9 mouse cellular contexts compared by ENCODE assay signal in genomic region chr4:138339963-138340362, GRCm38 (mm10). TPM values are rescaled to one million over a fixed set of nuclear protein-coding genes. Genes with fewer than 3 reads are reported as not detected.
DNase-seq lines count a peak whose midpoint lies in the region; ATAC-seq and TF ChIP-seq lines count a peak whose summit lies in the region.
"Had no signal": no experiment of that assay in that cellular context is flagged by ENCODE, and none has a peak within 500 bp of the region (broad histone marks: within the 10 kb centered on the region; RNA-seq: fewer than 3 reads in every experiment).

No protein-coding gene starts in this region.

- H3K4me3 ChIP-seq in intestine, postnatal 0 days (ENCODE audit: low read depth, low read length): no peak overlapping the region
- no peak overlapping the region for H3K4me3 ChIP-seq in intestine, embryonic 15.5 days (replicated peaks)
- H3K4me3 ChIP-seq in ES-E14 (ENCODE audit: insufficient read depth in 1 of 2, low read depth in 1 of 2, low read length in 2 of 2, poor library complexity in 1 of 2, severe bottlenecking in 1 of 2): no peak overlapping the region
- H3K4me3 ChIP-seq in liver, embryonic 14.5 days (ENCODE audit: insufficient read depth in 1 of 2, low read depth in 2 of 2, low read length in 2 of 2): no peak overlapping the region

- WGBS in intestine, postnatal 0 days: 35% methylated on average over 4 of the region's 4 CpGs
- WGBS in intestine, embryonic 15.5 days: 37% methylated on average over 4 of the region's 4 CpGs
- 26% methylated on average over 4 of the region's 4 CpGs for WGBS in liver, embryonic 14.5 days (ENCODE audit: insufficient replicate concordance)

- in situ Hi-C loops in ES-E14 (cut with MboI; ENCODE audit: low sequenced_read_pairs in 2 of 2, unreplicated experiment in 2 of 2): no loop called here

- no peak overlapping the region for H3K4me2 ChIP-seq in intestine, postnatal 0 days (replicated peaks; ENCODE audit: low read depth)
- no peak overlapping the region for H3K4me2 ChIP-seq in intestine, embryonic 15.5 days (replicated peaks)
- H3K4me2 ChIP-seq in liver, embryonic 14.5 days (ENCODE audit: low read depth): no peak overlapping the region

- H3K27me3 ChIP-seq in intestine, postnatal 0 days (replicated peaks; ENCODE audit: control insufficient read depth, insufficient read depth, low read length): no peaks in the 10 kb centered on the region
- H3K27me3 ChIP-seq in intestine, embryonic 15.5 days (replicated peaks): no peaks in the 10 kb centered on the region
- no peaks in the 10 kb centered on the region for H3K27me3 ChIP-seq in liver, embryonic 14.5 days (ENCODE audit: control insufficient read depth, insufficient read depth, low read length)

- TF ChIP-seq CTCF in intestine, postnatal 0 days (IDR thresholded peaks at IDR 0.05; ENCODE audit: low read depth): peak; percentile 76
- TF ChIP-seq CTCF in liver, embryonic 14.5 days (IDR thresholded peaks at IDR 0.05; ENCODE audit: low read depth): peak; percentile 64

- no peak overlapping the region for H3K27ac ChIP-seq in intestine, postnatal 0 days (ENCODE audit: low read depth, low read length)
- no peak overlapping the region for H3K27ac ChIP-seq in intestine, embryonic 15.5 days
- H3K27ac ChIP-seq in ES-E14 (ENCODE audit: insufficient read depth, low read depth, low read length, poor library complexity, severe bottlenecking): no peak overlapping the region
- no peak overlapping the region for H3K27ac ChIP-seq in liver, embryonic 14.5 days

- no peaks in the 10 kb centered on the region for H3K9me3 ChIP-seq in intestine, postnatal 0 days (ENCODE audit: control insufficient read depth)
- H3K9me3 ChIP-seq in intestine, embryonic 15.5 days: no peaks in the 10 kb centered on the region
- no peaks in the 10 kb centered on the region for H3K9me3 ChIP-seq in ES-E14 (ENCODE audit: control insufficient read depth, insufficient read depth, low read depth, low read length)
- H3K9me3 ChIP-seq in liver, embryonic 14.5 days (ENCODE audit: control insufficient read depth, low read length): no peaks in the 10 kb centered on the region

- no peak overlapping the region for H3K9ac ChIP-seq in intestine, postnatal 0 days (ENCODE audit: low read depth, low read length)
- H3K9ac ChIP-seq in intestine, embryonic 15.5 days: no peak overlapping the region
- H3K9ac ChIP-seq in ES-E14 (ENCODE audit: insufficient read depth, low read depth, low read length, poor library complexity, severe bottlenecking): no peak overlapping the region
- no peak overlapping the region for H3K9ac ChIP-seq in liver, embryonic 14.5 days (replicated peaks)

- H3K4me1 ChIP-seq in intestine, postnatal 0 days (replicated peaks; ENCODE audit: control insufficient read depth, insufficient read depth, low read length): no peaks in the 10 kb centered on the region; the same call in 1 of the 2 replicates
- peaks cover 6% of the 10 kb centered on the region; the same call in 1 of the 2 replicates for H3K4me1 ChIP-seq in intestine, embryonic 15.5 days (replicated peaks)
- no peaks in the 10 kb centered on the region for H3K4me1 ChIP-seq in ES-E14 (ENCODE audit: control insufficient read depth in 2 of 2, insufficient read depth in 2 of 2, low read length in 2 of 2, poor library complexity in 1 of 2)
- peaks cover 0 to 5% of the 10 kb centered on the region in 2 experiments; a peak in 2 of 4 replicates for H3K4me1 ChIP-seq in liver, embryonic 14.5 days (replicated peaks; ENCODE audit: control insufficient read depth in 2 of 2, insufficient read depth in 2 of 2, low read length in 1 of 2)

- H3K36me3 ChIP-seq in intestine, postnatal 0 days (ENCODE audit: control insufficient read depth, insufficient read depth): no peaks in the 10 kb centered on the region
- no peaks in the 10 kb centered on the region for H3K36me3 ChIP-seq in intestine, embryonic 15.5 days
- no peaks in the 10 kb centered on the region for H3K36me3 ChIP-seq in ES-E14 (ENCODE audit: control insufficient read depth, insufficient read depth, low read length, poor library complexity, severe bottlenecking)
- H3K36me3 ChIP-seq in liver, embryonic 14.5 days (replicated peaks; ENCODE audit: control insufficient read depth, insufficient read depth, low read depth): no peaks in the 10 kb centered on the region

- ATAC-seq in intestine, postnatal 0 days: no peak
- no peak for ATAC-seq in intestine, embryonic 15.5 days
- no peak for ATAC-seq in liver, embryonic 14.5 days (ENCODE audit: insufficient read depth)

- DNase-seq in 416B (ENCODE audit: low read depth): peak; percentile 43
- peak; percentile 55 for DNase-seq in ES-E14 (ENCODE audit: low read depth, low spot score)
- peak; percentile 65 to 70 for DNase-seq in cerebellum, postnatal 36 days
- no peak for DNase-seq in liver, embryonic 14.5 days (ENCODE audit: low read depth in 3 of 3, low spot score in 3 of 3)
- peak; percentile 38 for DNase-seq in thymus, postnatal 25 days
- no peak for DNase-seq in urinary bladder, postnatal 25 days (ENCODE audit: low spot score)

- TF ChIP-seq EP300 in liver, embryonic 14.5 days (IDR thresholded peaks at IDR 0.05; ENCODE audit: low read depth): no peak

TF ChIP-seq in ES-E14, 5 proteins besides CTCF, POLR2A, EP300 and RAD21:
- TF ChIP-seq MAFK (IDR thresholded peaks at IDR 0.05; ENCODE audit: insufficient read depth, low read depth, low read length): no peak
- no peak for TF ChIP-seq ZNF384 (IDR thresholded peaks at IDR 0.05; ENCODE audit: low read depth, low read length)
- TF ChIP-seq HCFC1 (IDR thresholded peaks at IDR 0.05; ENCODE audit: borderline replicate concordance, insufficient read depth, low read length): no peak
- no peak for TF ChIP-seq CHD2 (IDR thresholded peaks at IDR 0.05; ENCODE audit: low read depth, low read length)
- TF ChIP-seq ZC3H11A (IDR thresholded peaks at IDR 0.05; ENCODE audit: borderline replicate concordance, low read depth, low read length): no peak

RNA-seq across cellular contexts. Expression of gene Pink1, which starts 13.9 kb away (rescaled TPM):
- polyA plus RNA-seq in intestine, postnatal 0 days (2015; fragmentation: Nextera tagmentation; extraction: Ambion mirVana): 65.8 and 71.7 TPM in 2 replicates
- 35.9 and 36.1 TPM in 2 replicates for polyA plus RNA-seq in intestine, embryonic 15.5 days (2015; fragmentation: Nextera tagmentation; extraction: Ambion mirVana)
- total RNA-seq in ES-E14 (2012; rRNA removed): 13.4 and 14.2 TPM in 2 replicates
- polyA plus RNA-seq in liver, embryonic 14.5 days (2012; rRNA removed): 13.2 and 14.3 TPM in 2 replicates
- 15.7 and 19.2 TPM in 2 replicates for polyA plus RNA-seq in liver, embryonic 14.5 days (2014; fragmentation: Nextera tagmentation; extraction: Ambion mirVana)

RNA-seq across cellular contexts. Expression of gene Cda, which starts 27.8 kb away (rescaled TPM):
- polyA plus RNA-seq in intestine, postnatal 0 days (2015; fragmentation: Nextera tagmentation; extraction: Ambion mirVana): 37.5 and 41.7 TPM in 2 replicates
- polyA plus RNA-seq in intestine, embryonic 15.5 days (2015; fragmentation: Nextera tagmentation; extraction: Ambion mirVana): 26.5 and 30.5 TPM in 2 replicates
- 1.9 and 3.1 TPM in 2 replicates for total RNA-seq in ES-E14 (2012; rRNA removed)
- polyA plus RNA-seq in liver, embryonic 14.5 days (2012; rRNA removed): 2.6 and 2.7 TPM in 2 replicates
- polyA plus RNA-seq in liver, embryonic 14.5 days (2014; fragmentation: Nextera tagmentation; extraction: Ambion mirVana): 3.3 and 3.7 TPM in 2 replicates

RNA-seq across cellular contexts. Expression of gene Ddost, which starts 35.4 kb away (rescaled TPM):
- polyA plus RNA-seq in intestine, postnatal 0 days (2015; fragmentation: Nextera tagmentation; extraction: Ambion mirVana): 177 and 178 TPM in 2 replicates
- 379 and 414 TPM in 2 replicates for polyA plus RNA-seq in intestine, embryonic 15.5 days (2015; fragmentation: Nextera tagmentation; extraction: Ambion mirVana)
- total RNA-seq in ES-E14 (2012; rRNA removed): 317 and 466 TPM in 2 replicates
- 83.1 and 91.7 TPM in 2 replicates for polyA plus RNA-seq in liver, embryonic 14.5 days (2012; rRNA removed)
- 135 and 141 TPM in 2 replicates for polyA plus RNA-seq in liver, embryonic 14.5 days (2014; fragmentation: Nextera tagmentation; extraction: Ambion mirVana)

RNA-seq across cellular contexts. Expression of gene Fam43b, which starts 56.4 kb away (rescaled TPM):
- not detected in 2 replicates for polyA plus RNA-seq in intestine, postnatal 0 days (2015; fragmentation: Nextera tagmentation; extraction: Ambion mirVana)
- polyA plus RNA-seq in intestine, embryonic 15.5 days (2015; fragmentation: Nextera tagmentation; extraction: Ambion mirVana): 0.05 TPM in 1 of 2 replicates, not detected in the other
- total RNA-seq in ES-E14 (2012; rRNA removed): 0.69 and 0.89 TPM in 2 replicates
- not detected in 2 replicates for polyA plus RNA-seq in liver, embryonic 14.5 days (2012; rRNA removed)
- polyA plus RNA-seq in liver, embryonic 14.5 days (2014; fragmentation: Nextera tagmentation; extraction: Ambion mirVana): not detected in 2 replicates
- polyA plus RNA-seq: large intestine, adult 2 months had no signal

Comparison
In these comparisons a context has a peak if more than half of its experiments do, and no peak if none do; other contexts are left out.
1. DNase-seq: peak in 416B (single experiment), ES-E14 (single experiment), cerebellum, postnatal 36 days (2 of 2) and thymus, postnatal 25 days (single experiment); none in liver, embryonic 14.5 days (0 of 3) and urinary bladder, postnatal 25 days (single experiment).